Mouse (Mus musculus) hindbrain, embryonic 15.5 days (tissue): ENCODE data around the gene Erv3. TPM values are rescaled to one million over a fixed set of nuclear protein-coding genes. Genes with fewer than 3 reads are reported as not detected.

ENCODE experiments used
- ATAC-seq: fragments of 200-750 bp; cut with Nextera tagmentation; 2 replicates; pipeline ENCODE4 v1.8.0; 2017; ENCODE audit warnings: low read depth, moderate number of reproducible peaks, moderate TSS enrichment; ENCODE audit not compliant: low FRiP score
- H3K27ac ChIP-seq: fragments of 300-500 bp; sonication (generic); replicated peaks from 2 replicates; pipeline ENCODE4 v1.5.1; 2015; ENCODE audit warnings: mild to moderate bottlenecking, inconsistent platforms
- H3K27me3 ChIP-seq: fragments of 300-500 bp; sonication (generic); 2 replicates; pipeline ENCODE4 v1.6.1; 2015; ENCODE audit warnings: control low read depth, inconsistent platforms
- H3K36me3 ChIP-seq: fragments of 300-500 bp; sonication (generic); 2 replicates; pipeline ENCODE4 v1.6.1; 2015; ENCODE audit warnings: control low read depth, inconsistent platforms
- H3K4me1 ChIP-seq: fragments of 300-500 bp; sonication (generic); replicated peaks from 2 replicates; pipeline ENCODE4 v1.6.1; 2015; ENCODE audit warnings: control low read depth, inconsistent platforms
- H3K4me2 ChIP-seq: fragments of 300-500 bp; sonication (generic); 2 replicates; pipeline ENCODE4 v1.6.1; 2015; ENCODE audit warnings: moderate library complexity, mild to moderate bottlenecking, inconsistent platforms
- H3K4me3 ChIP-seq: fragments of 300-500 bp; sonication (generic); 2 replicates; pipeline ENCODE4 v1.5.1; 2015; ENCODE audit warnings: mild to moderate bottlenecking, inconsistent platforms
- H3K9ac ChIP-seq: fragments of 300-500 bp; sonication (generic); 2 replicates; pipeline ENCODE4 v1.6.1; 2015; ENCODE audit warnings: inconsistent platforms
- H3K9me3 ChIP-seq: fragments of 300-500 bp; sonication (generic); 2 replicates; pipeline ENCODE4 v1.6.1; 2016; ENCODE audit warnings: control low read depth, inconsistent platforms
- WGBS: fragments of 180-500 bp; shearing (Covaris S2); methylation state at CpG from one replicate; pipeline ENCODE4 v1.1.7; 2015; 5-methylcytosine and 5-hydroxymethylcytosine counted together
- polyA plus RNA-seq: library from polyadenylated mRNA; unstranded; fragments of >200 nt; fragmentation: Nextera tagmentation; extraction: Ambion mirVana; gene quantifications from 2 replicates; pipeline ENCODE4 v1.2.1, GENCODE M21; 2015

Gene Erv3
- not detected in 2 replicates for polyA plus RNA-seq

- H3K4me1 ChIP-seq: peaks cover 6% of the 10 kb centered on the region; the same call in 1 of the 2 replicates
- no peak within 1 kb of the TSS for H3K27ac ChIP-seq
- no peaks in the 10 kb centered on the region for H3K36me3 ChIP-seq
- H3K9me3 ChIP-seq: no peaks in the 10 kb centered on the region
- no peak within 1 kb of the TSS for H3K4me2 ChIP-seq
- no peak within 1 kb of the TSS for H3K9ac ChIP-seq
- no peak within 1 kb of the TSS for H3K4me3 ChIP-seq
- ATAC-seq: no peak
- no peaks in the 10 kb centered on the region for H3K27me3 ChIP-seq
- WGBS: 94% methylated on average over 5 of the region's 5 CpGs
These were observed at the start of gene Erv3 for GRCm38 (mm10) chr2:131859721-131860120. TSS of gene Erv3 (minus strand) at chr2:131859747.

DNA sequence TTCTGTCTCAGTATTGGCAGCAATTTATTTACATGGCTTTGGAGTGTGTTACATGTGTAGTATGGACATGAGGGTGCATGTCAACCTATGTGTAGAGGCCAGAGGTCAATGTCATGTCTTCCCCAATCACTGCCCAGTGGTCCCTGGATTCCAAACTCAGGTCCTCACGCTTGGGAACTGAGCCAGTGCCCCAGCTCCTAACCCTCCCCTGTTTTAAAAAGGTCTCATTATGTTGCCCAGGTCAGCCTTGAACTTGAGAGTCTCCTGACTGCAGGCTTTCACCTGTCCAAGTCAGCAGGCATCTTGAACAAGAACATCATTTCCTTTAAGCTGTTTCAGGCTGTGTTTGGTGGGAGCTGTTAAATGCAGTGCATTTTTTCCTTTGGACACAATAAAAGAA lies 49.4 kb upstream of the Erv3 start:
- H3K4me1 ChIP-seq: peaks cover 31% of the 10 kb centered on the region
- no peak overlapping the region for H3K4me3 ChIP-seq
- H3K27me3 ChIP-seq: no peaks in the 10 kb centered on the region
- H3K36me3 ChIP-seq: no peaks in the 10 kb centered on the region
- no peak for ATAC-seq
- 76% methylated on average over 1 of the region's 1 CpGs for WGBS
- no peaks in the 10 kb centered on the region for H3K9me3 ChIP-seq
- H3K9ac ChIP-seq: no peak overlapping the region
- H3K4me2 ChIP-seq: peak overlapping the region; percentile 63; the same call in 1 of the 2 replicates
- no peak overlapping the region for H3K27ac ChIP-seq

GRCm38 (mm10) chr2:131908351-131908861 lies 48.9 kb upstream of the Erv3 start:
- WGBS: 79% methylated on average over 7 of the region's 7 CpGs
- Histone ChIP-seq H3K9ac (no peak overlapping the region), H3K9me3 (no peaks in the 10 kb centered on the region), H3K4me1 (peaks cover 26% of the 10 kb centered on the region), H3K4me3 (no peak overlapping the region), H3K36me3 (no peaks in the 10 kb centered on the region), H3K27me3 (no peaks in the 10 kb centered on the region), H3K27ac (no peak overlapping the region), H3K4me2 (no peak overlapping the region)
- ATAC-seq: no peak

DNA sequence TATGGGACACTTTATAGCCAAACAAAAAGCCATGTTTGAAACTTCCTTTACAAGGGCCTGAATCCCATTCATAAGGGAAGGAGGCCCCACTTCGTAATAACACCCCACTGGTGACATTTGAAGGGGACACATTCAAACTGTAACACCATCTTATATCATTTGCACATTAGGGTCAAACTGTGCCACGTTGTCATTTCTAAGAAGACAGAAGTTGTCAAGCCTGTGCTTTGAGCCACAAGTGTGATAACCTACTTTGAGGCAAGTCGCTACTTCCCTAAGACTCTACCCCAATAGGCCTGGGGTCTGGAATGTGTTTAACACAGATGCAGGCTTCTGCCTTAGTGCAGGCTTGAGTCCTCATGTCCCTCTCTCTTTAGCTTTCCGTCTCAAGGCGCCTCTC lies 47.8 kb upstream of the Erv3 start:
- H3K9me3 ChIP-seq: no peaks in the 10 kb centered on the region
- no peak overlapping the region for H3K9ac ChIP-seq
- H3K4me3 ChIP-seq: no peak overlapping the region
- no peak for ATAC-seq
- H3K4me1 ChIP-seq: peaks cover 17% of the 10 kb centered on the region
- no peaks in the 10 kb centered on the region for H3K27me3 ChIP-seq
- no peaks in the 10 kb centered on the region for H3K36me3 ChIP-seq
- H3K4me2 ChIP-seq: no peak overlapping the region
- 85% methylated on average over 5 of the region's 5 CpGs for WGBS
- H3K27ac ChIP-seq: no peak overlapping the region

DNA sequence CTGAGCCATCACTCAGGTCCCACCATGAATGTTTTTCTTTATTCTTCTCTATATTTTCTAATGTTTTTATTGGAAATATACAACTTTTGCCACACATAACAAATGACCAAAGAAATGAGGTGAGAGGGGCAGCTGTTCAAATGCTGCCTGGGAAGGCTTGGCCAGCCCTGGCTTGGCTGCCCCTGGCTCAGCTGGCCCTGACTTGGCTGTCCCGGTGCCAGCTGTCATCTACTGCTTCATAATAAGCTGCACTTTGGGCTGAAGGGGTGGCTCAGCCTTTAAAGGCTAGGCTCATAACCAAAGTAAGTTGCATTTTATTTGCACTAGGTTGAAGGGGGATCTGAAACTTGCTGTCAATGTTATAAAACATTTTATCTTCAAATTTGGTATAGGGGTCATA lies 47.3 kb upstream of the Erv3 start:
- no peak overlapping the region for H3K9ac ChIP-seq
- H3K4me3 ChIP-seq: no peak overlapping the region
- 62% methylated on average over 1 of the region's 1 CpGs for WGBS
- H3K4me2 ChIP-seq: no peak overlapping the region
- no peaks in the 10 kb centered on the region for H3K27me3 ChIP-seq
- no peaks in the 10 kb centered on the region for H3K36me3 ChIP-seq
- ATAC-seq: no peak
- peaks cover 12% of the 10 kb centered on the region for H3K4me1 ChIP-seq
- no peak overlapping the region for H3K27ac ChIP-seq
- no peaks in the 10 kb centered on the region for H3K9me3 ChIP-seq

DNA sequence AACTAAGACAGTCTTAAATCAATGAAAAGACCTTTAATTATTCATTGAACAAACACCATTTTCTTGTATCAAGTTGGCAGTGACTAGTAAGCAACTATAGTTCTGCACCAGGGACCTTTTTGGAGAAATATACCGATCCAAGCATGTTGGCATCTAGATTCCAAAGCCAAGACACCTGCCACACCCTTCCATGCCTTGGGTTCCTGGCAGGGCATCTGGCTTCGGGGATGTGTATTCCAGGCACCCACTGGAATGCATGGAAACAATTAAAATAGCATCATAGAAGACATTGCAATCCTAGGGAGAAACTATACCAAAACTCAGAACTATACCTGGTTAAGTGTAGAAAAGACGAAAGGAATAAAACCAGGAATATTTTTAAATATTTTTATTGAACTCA lies 46.7 kb upstream of the Erv3 start:
- Histone ChIP-seq H3K4me2 (no peak overlapping the region), H3K9me3 (no peaks in the 10 kb centered on the region), H3K4me3 (no peak overlapping the region), H3K27me3 (no peaks in the 10 kb centered on the region), H3K36me3 (no peaks in the 10 kb centered on the region), H3K4me1 (peaks cover 6% of the 10 kb centered on the region), H3K9ac (no peak overlapping the region), H3K27ac (no peak overlapping the region)
- ATAC-seq: no peak
- 83% methylated on average over 3 of the region's 3 CpGs for WGBS

DNA sequence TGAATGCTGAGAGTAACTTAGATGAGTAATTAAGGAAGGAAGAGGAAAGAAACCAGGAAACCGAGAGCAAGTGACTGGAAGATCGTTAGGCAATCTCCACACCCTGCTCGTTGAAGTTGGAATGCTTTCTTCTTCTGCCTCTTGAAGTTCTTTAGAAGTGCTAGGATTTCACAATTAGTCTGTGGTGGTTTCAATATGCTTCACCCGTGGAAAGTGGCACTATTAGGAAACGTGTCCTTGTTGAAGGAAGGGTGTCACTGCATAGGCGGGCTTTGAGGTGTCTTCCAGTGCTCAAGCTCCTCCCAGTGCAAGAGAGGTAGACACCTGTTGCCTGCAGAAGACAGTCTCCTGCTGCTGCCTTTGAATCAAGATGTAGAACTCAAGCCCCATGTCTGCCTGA lies 46.2 kb upstream of the Erv3 start:
- Histone ChIP-seq H3K27me3 (no peaks in the 10 kb centered on the region), H3K9ac (no peak overlapping the region), H3K4me1 (peaks cover 1% of the 10 kb centered on the region), H3K9me3 (no peaks in the 10 kb centered on the region), H3K4me3 (no peak overlapping the region), H3K36me3 (no peaks in the 10 kb centered on the region), H3K4me2 (no peak overlapping the region), H3K27ac (no peak overlapping the region)
- no peak for ATAC-seq
- 85% methylated on average over 6 of the region's 6 CpGs for WGBS

DNA sequence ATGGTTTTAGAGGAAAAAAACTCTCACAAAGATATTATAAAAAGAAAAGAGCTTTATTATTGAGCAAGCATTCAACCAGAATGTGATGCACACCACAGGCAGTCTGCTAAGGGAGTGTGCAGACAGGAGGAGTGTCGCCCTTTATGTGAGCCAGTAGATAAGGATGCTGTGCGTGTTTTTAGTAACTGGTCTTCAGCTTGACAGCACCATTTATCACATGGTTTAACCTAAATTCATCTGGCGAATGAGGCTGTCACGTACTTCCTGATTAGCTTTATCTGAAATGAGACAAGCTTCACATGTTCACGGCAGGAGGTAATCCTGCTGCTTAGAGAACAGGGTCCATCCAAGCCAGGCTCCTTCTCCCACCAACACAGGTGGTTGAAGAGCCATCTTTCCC lies 45.5 kb upstream of the Erv3 start:
- WGBS: 61% methylated on average over 5 of the region's 5 CpGs
- Histone ChIP-seq H3K27me3 (no peaks in the 10 kb centered on the region), H3K9ac (no peak overlapping the region), H3K27ac (no peak overlapping the region), H3K9me3 (no peaks in the 10 kb centered on the region), H3K4me3 (no peak overlapping the region), H3K4me2 (no peak overlapping the region), H3K36me3 (no peaks in the 10 kb centered on the region), H3K4me1 (no peaks in the 10 kb centered on the region)
- no peak for ATAC-seq

DNA sequence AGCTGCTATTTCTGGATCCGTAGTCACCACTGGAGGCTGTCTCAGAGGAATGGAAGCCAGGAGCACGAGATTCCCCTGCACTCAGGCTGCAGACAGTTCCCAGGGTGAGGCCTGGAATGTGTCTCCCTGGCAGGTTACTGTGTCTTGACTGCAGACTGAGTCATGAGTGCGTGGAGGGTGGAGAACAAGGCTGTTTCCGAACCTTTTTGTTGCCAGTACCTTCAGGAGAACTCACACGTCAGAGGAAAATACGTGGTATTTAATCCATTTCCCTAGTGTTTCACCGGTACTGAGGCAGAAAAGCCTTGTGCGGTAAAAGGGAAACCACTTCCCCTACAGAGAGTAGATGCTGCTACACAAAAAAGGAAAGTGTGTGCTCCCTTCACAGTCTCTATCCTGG lies 43.3 kb upstream of the Erv3 start:
- ATAC-seq: no peak

GRCm38 (mm10) chr2:131902423-131902822 lies 42.9 kb upstream of the Erv3 start:
- no peak overlapping the region for H3K4me2 ChIP-seq
- no peak overlapping the region for H3K4me3 ChIP-seq
- no peak for ATAC-seq
- H3K36me3 ChIP-seq: no peaks in the 10 kb centered on the region
- WGBS: 45% methylated on average over 1 of the region's 3 CpGs
- no peak overlapping the region for H3K27ac ChIP-seq
- H3K4me1 ChIP-seq: no peaks in the 10 kb centered on the region
- no peaks in the 10 kb centered on the region for H3K9me3 ChIP-seq
- H3K27me3 ChIP-seq: no peaks in the 10 kb centered on the region
- no peak overlapping the region for H3K9ac ChIP-seq

More for the DNA sequence above, 43.3 kb upstream of the Erv3 start:
- no peak overlapping the region for H3K4me2 ChIP-seq
- no peak overlapping the region for H3K27ac ChIP-seq
- H3K4me1 ChIP-seq: no peaks in the 10 kb centered on the region
- H3K36me3 ChIP-seq: no peaks in the 10 kb centered on the region
- no peak overlapping the region for H3K9ac ChIP-seq
- no peak overlapping the region for H3K4me3 ChIP-seq
- 46% methylated on average over 8 of the region's 8 CpGs for WGBS
- H3K27me3 ChIP-seq: no peaks in the 10 kb centered on the region
- H3K9me3 ChIP-seq: no peaks in the 10 kb centered on the region

DNA sequence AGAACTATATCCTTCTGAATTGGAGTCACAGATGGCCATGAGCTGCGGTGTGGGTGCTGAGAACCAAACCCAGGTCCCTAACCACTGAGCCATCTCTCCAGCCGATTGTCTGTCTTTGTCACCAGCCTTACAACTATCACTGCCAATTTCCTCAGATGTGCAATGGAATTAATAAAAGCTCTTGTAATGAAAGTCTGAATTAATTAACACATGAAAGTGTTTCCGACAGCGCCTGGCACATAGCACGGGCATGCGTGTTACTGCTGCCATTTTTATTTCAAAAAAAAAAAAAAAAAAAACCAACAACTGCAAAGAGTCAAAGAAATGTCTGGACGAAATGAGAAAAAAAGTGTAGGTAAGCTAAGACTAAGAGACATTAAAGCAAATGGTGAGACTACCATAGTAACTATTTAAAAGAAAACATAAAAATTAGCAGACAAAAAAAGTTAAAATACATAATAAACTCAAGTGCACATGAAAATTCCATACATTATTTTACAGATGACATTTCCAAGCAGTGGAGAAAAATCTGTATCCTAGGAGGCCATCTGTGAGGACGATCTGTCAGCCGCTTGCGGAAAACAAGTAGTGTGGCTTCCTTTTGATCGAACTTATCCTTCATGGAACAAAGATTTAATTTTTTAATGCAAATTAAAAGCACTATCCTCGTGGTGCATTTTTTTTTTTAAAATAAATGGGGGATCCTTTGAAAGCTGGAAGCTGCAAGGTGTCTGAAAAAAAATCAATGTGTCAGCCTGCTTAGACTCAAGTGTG lies 38.0 kb upstream of the Erv3 start:
- Histone ChIP-seq H3K4me1 (0 out of 2 replicates have a peak, but pooled peaks cover 3% of the 10 kb centered on the region), H3K36me3 (no peaks in the 10 kb centered on the region), H3K4me3 (no peak overlapping the region), H3K9me3 (no peaks in the 10 kb centered on the region), H3K9ac (no peak overlapping the region), H3K27ac (no peak overlapping the region), H3K27me3 (no peaks in the 10 kb centered on the region), H3K4me2 (no peak overlapping the region)
- ATAC-seq: no peak
- 88% methylated on average over 12 of the region's 12 CpGs for WGBS

GRCm38 (mm10) chr2:131896011-131896410 lies 36.5 kb upstream of the Erv3 start:
- no peak for ATAC-seq
- H3K27ac ChIP-seq: no peak overlapping the region
- H3K9ac ChIP-seq: no peak overlapping the region
- 94% methylated on average over 4 of the region's 4 CpGs for WGBS
- H3K9me3 ChIP-seq: no peaks in the 10 kb centered on the region
- H3K36me3 ChIP-seq: no peaks in the 10 kb centered on the region
- no peak overlapping the region for H3K4me3 ChIP-seq
- H3K27me3 ChIP-seq: no peaks in the 10 kb centered on the region
- H3K4me1 ChIP-seq: 0 out of 2 replicates have a peak, but pooled peaks cover 4% of the 10 kb centered on the region
- H3K4me2 ChIP-seq: no peak overlapping the region
